Mouse (Mus musculus): ENCODE measurements around the gene Sirt4. TPM values are rescaled to one million over a fixed set of nuclear protein-coding genes. Genes with fewer than 3 reads are reported as not detected.

Sirt4 gene
- total RNA-seq, 1 experiment from 2014 or later, result 38.3 TPM

GRCm38 (mm10) chr5:115434853-115435754, 49.4 kb downstream of the Sirt4 start:
- no peak for DNase-seq

GRCm38 (mm10) chr5:115434280-115434852, 50.2 kb downstream of the Sirt4 start:
- no peak for DNase-seq

GRCm38 (mm10) chr5:115433191-115433590, 51.3 kb downstream of the Sirt4 start:
- DNase-seq, result no peak

GRCm38 (mm10) chr5:115432395-115432794, 52.1 kb downstream of the Sirt4 start:
- no peak for DNase-seq

- no peak for DNase-seq
These were observed 52.6 kb downstream of the Sirt4 start for GRCm38 (mm10) chr5:115431898-115432259.

GRCm38 (mm10) chr5:115431061-115431897, 53.2 kb downstream of the Sirt4 start:
- DNase-seq, result no peak

GRCm38 (mm10) chr5:115430187-115430960, 54.2 kb downstream of the Sirt4 start:
- DNase-seq, result peak; percentile 46

- DNase-seq, result peak; percentile 49
These were observed 55.0 kb downstream of the Sirt4 start, which contains the start of gene Msi1 for GRCm38 (mm10) chr5:115429359-115430186. Gene Msi1 (plus strand): TSS chr5:115429599.

GRCm38 (mm10) chr5:115428831-115429358, 55.6 kb downstream of the Sirt4 start:
- no peak for DNase-seq

Other genes starting within 250 kb of the Sirt4 start
- gene Pop5, start 248.9 kb downstream of the Sirt4 start, total RNA-seq (2021), result 77.2 and 94.0 TPM in 2 replicates
- 269 and 281 TPM in 2 replicates for gene Rnf10, start 211.8 kb downstream of the Sirt4 start, total RNA-seq (2021)
- 51.0 and 53.0 TPM in 2 replicates for gene Coq5, start 205.1 kb downstream of the Sirt4 start, total RNA-seq (2021)
- 243 and 326 TPM in 2 replicates for gene Dynll1, start 183.7 kb downstream of the Sirt4 start, total RNA-seq (2021)
- gene Srsf9, start 157.5 kb downstream of the Sirt4 start, total RNA-seq (2021), result 74.5 and 77.0 TPM in 2 replicates
- gene Gatc, start 143.5 kb downstream of the Sirt4 start, total RNA-seq (2021), result 21.6 and 22.9 TPM in 2 replicates
- 37.6 and 47.5 TPM in 2 replicates for gene Triap1, start 143.5 kb downstream of the Sirt4 start, total RNA-seq (2021)
- gene Cox6a1, start 135.7 kb downstream of the Sirt4 start, total RNA-seq (2021), result 1,153 and 1,399 TPM in 2 replicates
- gene Msi1, start 55.1 kb downstream of the Sirt4 start, total RNA-seq (2021), result 15.3 and 20.8 TPM in 2 replicates
- gene Pla2g1b, start 18.5 kb downstream of the Sirt4 start, total RNA-seq (2021), result not detected in 2 replicates
- 38.4 and 45.8 TPM in 2 replicates for gene Pxn, start 22.0 kb upstream of the Sirt4 start, total RNA-seq (2021)
- 743 and 806 TPM in 2 replicates for gene Rplp0, start 74.7 kb upstream of the Sirt4 start, total RNA-seq (2021)
- 71.9 and 76.6 TPM in 2 replicates for gene Gcn1l1, start 80.5 kb upstream of the Sirt4 start, total RNA-seq (2021)
- 65.7 and 67.8 TPM in 2 replicates for gene Rab35, start 147.2 kb upstream of the Sirt4 start, total RNA-seq (2021)
- 7.6 and 13.4 TPM in 2 replicates for gene Bicdl1, start 246.9 kb upstream of the Sirt4 start, total RNA-seq (2021)

Measured in adrenal gland, postnatal 25 days (tissue).